Mouse (Mus musculus): ENCODE data around the gene BC061212. TPM values are rescaled to one million over a fixed set of nuclear protein-coding genes. Genes with fewer than 3 reads are reported as not detected.
"Not testable (repeated sequence)": the region's sequence is repeated elsewhere in the genome, so short reads cannot be mapped to it uniquely, and the experiment has no call there.

Gene BC061212
- not detected in 2 replicates for polyA plus RNA-seq (2011; ENCODE audit: insufficient read length, low read depth, missing spikeins)

DNA sequence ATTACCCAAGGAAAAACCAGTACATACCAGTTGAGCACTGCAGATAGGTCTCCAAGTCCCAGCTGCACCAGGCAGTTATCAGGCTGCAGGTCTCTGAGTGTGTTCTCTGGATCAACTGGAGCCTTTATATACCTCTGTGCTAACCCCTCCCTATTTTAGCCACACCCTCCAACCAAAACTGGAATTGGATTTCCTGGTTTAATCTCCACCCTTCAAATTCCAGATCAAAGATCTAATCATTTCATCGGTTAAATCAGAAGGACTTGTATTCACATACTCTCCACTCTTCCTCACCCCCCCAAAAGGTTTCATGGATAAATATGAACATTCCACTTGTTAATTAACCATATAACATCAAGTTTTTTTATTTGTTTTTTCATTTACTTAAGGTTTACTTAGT, at the start of gene BC061212:
TSS of gene BC061212 (minus strand) at position 101 of the 400 bp plus-strand sequence.
- not testable (repeated sequence) for H3K27ac ChIP-seq (ENCODE audit: insufficient read depth, low read length); H3K4me3 ChIP-seq (ENCODE audit: insufficient read depth, low read length); H3K4me1 ChIP-seq (ENCODE audit: control insufficient read depth, insufficient read depth, low read length)

DNA sequence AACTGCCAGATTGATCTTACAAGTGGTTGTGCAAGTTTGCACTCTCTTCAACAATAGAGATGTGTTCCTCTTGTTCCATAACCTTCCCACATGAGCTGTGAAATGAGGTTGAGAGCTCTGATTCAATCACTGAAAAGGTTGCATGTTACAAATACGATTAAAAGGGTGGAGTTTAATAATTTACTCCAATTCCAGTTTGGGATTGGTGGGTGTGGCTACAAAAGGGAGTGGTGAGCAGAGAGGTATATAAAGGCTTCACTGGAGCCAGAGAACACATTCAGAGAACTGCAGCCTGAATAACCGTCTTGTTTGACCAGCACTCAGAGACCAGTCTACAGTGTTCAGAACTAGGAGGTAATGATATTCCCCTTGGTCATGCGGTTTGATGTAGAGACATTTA, 5.7 kb upstream of the BC061212 start, which contains the start of gene Gm6351:
TSS of gene Gm6351 (plus strand) at position 301 of the 400 bp plus-strand sequence.
- H3K27ac ChIP-seq (ENCODE audit: insufficient read depth, low read length); H3K4me3 ChIP-seq (ENCODE audit: insufficient read depth, low read length); H3K4me1 ChIP-seq (ENCODE audit: control insufficient read depth, insufficient read depth, low read length): not testable (repeated sequence)

Other genes with a start within 250 kb of the BC061212 start
- gene Gm7792, start 226.8 kb downstream of the BC061212 start, polyA plus RNA-seq (2011; ENCODE audit: insufficient read length, low read depth, missing spikeins) = not detected in 2 replicates
- gene Gm16429, start 141.5 kb downstream of the BC061212 start, polyA plus RNA-seq (2011; ENCODE audit: insufficient read length, low read depth, missing spikeins) = not detected in 2 replicates
- not detected in 2 replicates for gene Gm6351, start 5.8 kb upstream of the BC061212 start, polyA plus RNA-seq (2011; ENCODE audit: insufficient read length, low read depth, missing spikeins)
- not detected in 2 replicates for gene Gm3106, start 147.5 kb upstream of the BC061212 start, polyA plus RNA-seq (2011; ENCODE audit: insufficient read length, low read depth, missing spikeins)
- not detected in 2 replicates for gene A430089I19Rik, start 236.3 kb upstream of the BC061212 start, polyA plus RNA-seq (2011; ENCODE audit: insufficient read length, low read depth, missing spikeins)
- gene Gm6502, start 243.9 kb upstream of the BC061212 start, polyA plus RNA-seq (2011; ENCODE audit: insufficient read length, low read depth, missing spikeins) = not detected in 2 replicates